Mouse (Mus musculus) embryonic fibroblast, embryonic 13.5 days (primary cell): ENCODE measurements around the gene Cuzd1. TPM values are rescaled to one million over a fixed set of nuclear protein-coding genes. Genes with fewer than 3 reads are reported as not detected.

Source experiments
- H3K27ac ChIP-seq: 2 replicates; pipeline ENCODE4 v1.5.1; 2012; ENCODE audit warnings: low read length, control low read depth, inconsistent platforms; ENCODE audit not compliant: insufficient read depth
- H3K4me1 ChIP-seq: 2 replicates; pipeline ENCODE4 v1.6.1; 2011; ENCODE audit warnings: low read length; ENCODE audit not compliant: control insufficient read depth, insufficient read depth
- H3K4me3 ChIP-seq: 2 replicates; pipeline ENCODE4 v1.5.1; 2011; ENCODE audit warnings: mild to moderate bottlenecking, control low read depth, low read length; ENCODE audit not compliant: insufficient read depth
- CTCF ChIP-seq: IDR thresholded peaks from 2 replicates; pipeline ENCODE4 v1.5.1; 2011; ENCODE audit warnings: mild to moderate bottlenecking, control low read depth, low read length, moderate library complexity, borderline replicate concordance; ENCODE audit not compliant: insufficient read depth
- POLR2A ChIP-seq: IDR thresholded peaks from 2 replicates; pipeline ENCODE4 v1.6.1; 2011; ENCODE audit warnings: low read depth, mild to moderate bottlenecking, control low read depth, low read length, moderate library complexity
- polyA plus RNA-seq: library from polyadenylated mRNA; stranded (reverse); fragments of >200 nt; gene quantifications from 2 replicates; pipeline ENCODE4 v1.2.4, GENCODE M21; 2011; ENCODE audit warnings: low read depth; ENCODE audit not compliant: missing spikeins, insufficient read length

The Cuzd1 gene
- polyA plus RNA-seq, 1 experiment: not detected

- H3K4me1 ChIP-seq: no peaks in the 10 kb centered on the region
- H3K27ac ChIP-seq: no peak overlapping the region
- TF ChIP-seq CTCF (no peak), POLR2A (no peak)
- no peak overlapping the region for H3K4me3 ChIP-seq
Measured at GRCm38 (mm10) chr7:131331688-131332087, 9.6 kb upstream of the Cuzd1 start.

- no peak within 1 kb of the TSS for H3K27ac ChIP-seq
- H3K4me3 ChIP-seq: no peak within 1 kb of the TSS
- H3K4me1 ChIP-seq: no peaks in the 10 kb centered on the region
- TF ChIP-seq CTCF: no peak
Measured at GRCm38 (mm10) chr7:131329416-131329815, 7.3 kb upstream of the Cuzd1 start, which contains the start of gene Fam24b. Fam24b (minus strand) TSS chr7:131329516.

- no peak for TF ChIP-seq CTCF
- TF ChIP-seq POLR2A: no peak
- Histone ChIP-seq H3K4me3 (no peak overlapping the region), H3K4me1 (no peaks in the 10 kb centered on the region), H3K27ac (no peak overlapping the region)
Measured at GRCm38 (mm10) chr7:131327054-131327453, 5.0 kb upstream of the Cuzd1 start.

GRCm38 (mm10) chr7:131318340-131318739 lies 3.8 kb downstream of the Cuzd1 start:
- no peak for TF ChIP-seq CTCF
- no peak for TF ChIP-seq POLR2A
- H3K4me3 ChIP-seq: no peak overlapping the region
- no peak overlapping the region for H3K27ac ChIP-seq
- no peaks in the 10 kb centered on the region for H3K4me1 ChIP-seq

- no peak for TF ChIP-seq CTCF
- no peak for TF ChIP-seq POLR2A
Measured at GRCm38 (mm10) chr7:131317587-131317986, 4.5 kb downstream of the Cuzd1 start.

GRCm38 (mm10) chr7:131314493-131314892 lies 7.6 kb downstream of the Cuzd1 start:
- H3K4me3 ChIP-seq: no peak overlapping the region
- H3K27ac ChIP-seq: no peak overlapping the region
- H3K4me1 ChIP-seq: no peaks in the 10 kb centered on the region
- TF ChIP-seq POLR2A: no peak

More at GRCm38 (mm10) chr7:131317587-131317986, 4.5 kb downstream of the Cuzd1 start:
- no peaks in the 10 kb centered on the region for H3K4me1 ChIP-seq
- no peak overlapping the region for H3K4me3 ChIP-seq
- no peak overlapping the region for H3K27ac ChIP-seq

- Histone ChIP-seq H3K27ac (no peak overlapping the region), H3K4me1 (no peaks in the 10 kb centered on the region), H3K4me3 (no peak overlapping the region)
- TF ChIP-seq CTCF (no peak), POLR2A (no peak)
Measured at GRCm38 (mm10) chr7:131306733-131307132, 15.4 kb downstream of the Cuzd1 start.

GRCm38 (mm10) chr7:131303340-131303739 lies 18.8 kb downstream of the Cuzd1 start:
- H3K27ac ChIP-seq: no peak overlapping the region

GRCm38 (mm10) chr7:131297151-131297550 lies 24.9 kb downstream of the Cuzd1 start:
- TF ChIP-seq POLR2A: no peak
- TF ChIP-seq CTCF: no peak
- H3K4me1 ChIP-seq: no peaks in the 10 kb centered on the region
- no peak overlapping the region for H3K27ac ChIP-seq
- H3K4me3 ChIP-seq: no peak overlapping the region

More at GRCm38 (mm10) chr7:131303340-131303739, 18.8 kb downstream of the Cuzd1 start:
- Histone ChIP-seq H3K4me1 (no peaks in the 10 kb centered on the region), H3K4me3 (no peak overlapping the region)
- TF ChIP-seq CTCF (no peak), POLR2A (no peak)

GRCm38 (mm10) chr7:131265851-131266250 lies 56.2 kb downstream of the Cuzd1 start:
- H3K4me1 ChIP-seq: no peaks in the 10 kb centered on the region
- H3K27ac ChIP-seq: no peak overlapping the region
- no peak overlapping the region for H3K4me3 ChIP-seq
- TF ChIP-seq POLR2A: no peak
- TF ChIP-seq CTCF: no peak

- no peak for TF ChIP-seq POLR2A
- no peak for TF ChIP-seq CTCF
- no peaks in the 10 kb centered on the region for H3K4me1 ChIP-seq
- no peak overlapping the region for H3K4me3 ChIP-seq
- no peak overlapping the region for H3K27ac ChIP-seq
Measured at GRCm38 (mm10) chr7:131264251-131264650, 57.8 kb downstream of the Cuzd1 start.
